Mouse (Mus musculus): Measurements from ENCODE around the gene Pth2r. TPM values are rescaled to one million over a fixed set of nuclear protein-coding genes. Genes with fewer than 3 reads are reported as not detected.

The Pth2r gene
- not detected for total RNA-seq (2021)

DNA sequence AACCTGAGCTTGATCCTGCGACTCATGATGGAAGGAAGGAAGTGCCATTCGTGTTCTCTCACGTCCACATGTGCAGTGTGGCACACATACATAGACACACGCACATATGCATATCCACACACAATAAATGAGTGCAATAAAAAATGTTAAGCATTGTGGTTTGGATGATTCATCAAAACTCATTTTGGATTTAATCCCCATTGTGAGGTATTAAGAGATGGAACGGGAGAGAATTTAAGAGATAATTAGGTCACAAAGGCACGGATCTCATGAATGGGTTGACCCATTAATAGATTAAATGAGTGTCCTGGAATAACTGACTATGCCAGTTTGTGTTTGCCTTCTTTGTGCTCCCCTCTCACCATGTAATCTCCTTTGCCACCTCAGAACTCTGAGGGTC, at the start of gene Pth2r:
TSS of gene Pth2r (plus strand) at position 301 of the 400 bp plus-strand sequence.
- no peak for DNase-seq

DNA sequence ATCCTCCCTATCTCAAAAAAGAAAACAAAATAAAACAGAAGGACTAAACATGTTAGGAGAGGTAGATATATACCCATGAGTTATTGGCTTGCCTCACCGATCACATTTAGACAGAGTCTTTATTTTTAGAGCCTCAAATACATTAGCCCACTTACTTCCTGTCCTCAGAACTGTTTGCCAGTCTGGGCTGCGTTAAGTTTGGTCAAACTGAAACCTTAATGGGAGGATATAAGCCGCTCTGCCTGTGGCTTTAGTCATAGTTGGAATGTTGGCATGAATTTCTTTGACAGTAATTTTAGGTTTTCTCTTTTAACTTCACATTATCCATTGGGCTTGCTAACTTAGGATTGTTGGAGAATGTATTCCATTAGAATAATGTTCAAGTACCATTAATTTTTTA, 44.1 kb upstream of the Pth2r start:
- DNase-seq, result no peak

DNA sequence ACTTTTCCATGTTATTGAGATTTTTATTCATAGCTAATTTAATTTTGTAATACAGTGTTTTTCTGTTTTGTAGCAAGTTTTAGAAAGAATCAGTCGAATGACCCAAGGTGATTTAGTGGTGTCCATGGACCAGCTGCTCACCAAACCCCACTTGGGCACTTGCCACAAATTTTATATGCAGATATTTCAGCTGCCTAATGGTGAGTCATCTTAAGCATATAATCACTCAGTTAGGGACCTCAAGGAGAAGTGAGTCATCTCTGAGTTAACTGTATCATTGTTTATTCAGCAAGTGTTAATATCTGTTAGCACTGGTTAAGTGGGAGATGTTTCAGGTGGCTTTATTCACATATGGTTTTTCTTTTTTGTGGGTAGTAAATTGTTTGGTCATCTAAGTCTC, 36.2 kb upstream of the Pth2r start:
- no peak for DNase-seq

DNA sequence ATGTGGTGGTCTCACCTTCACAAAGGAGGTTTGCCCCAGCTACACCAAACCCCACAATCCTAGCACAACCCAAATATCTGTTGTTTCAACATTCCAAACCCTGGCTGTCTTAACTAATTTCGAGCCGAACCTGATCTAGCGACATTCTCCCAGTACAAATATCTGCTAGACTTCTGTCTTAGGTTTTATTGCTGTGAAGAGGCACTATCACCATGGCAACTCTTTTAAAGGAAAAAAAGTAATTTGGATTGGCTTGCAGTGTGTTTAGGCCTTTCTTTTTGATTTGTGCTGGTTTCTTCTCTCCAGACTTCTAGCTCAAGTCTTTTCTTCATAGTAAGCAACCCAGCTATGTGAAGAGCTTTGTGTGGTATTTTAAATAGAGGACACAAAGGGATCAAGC, 1.4 kb upstream of the Pth2r start:
- no peak for DNase-seq

DNA sequence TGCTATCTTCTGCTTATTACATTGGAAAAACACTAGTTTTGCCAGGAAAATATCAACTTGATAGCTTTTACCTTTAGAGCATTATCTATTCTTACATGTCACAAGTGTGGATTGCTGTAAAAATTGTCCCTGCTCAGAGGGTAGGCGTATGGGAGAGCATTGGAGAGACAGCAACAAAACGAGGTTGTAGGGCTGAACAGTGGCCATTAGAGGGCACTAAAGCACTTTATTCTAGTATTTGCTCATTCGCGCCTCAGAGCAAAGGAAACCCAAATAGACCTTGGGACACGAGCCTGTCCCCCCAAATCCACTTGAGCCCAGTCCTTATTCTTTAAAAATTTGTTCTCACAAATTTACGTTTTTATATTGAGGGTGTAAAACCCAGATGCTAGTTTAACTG, 910 bp downstream of the Pth2r start:
- peak; percentile 52 for DNase-seq

DNA sequence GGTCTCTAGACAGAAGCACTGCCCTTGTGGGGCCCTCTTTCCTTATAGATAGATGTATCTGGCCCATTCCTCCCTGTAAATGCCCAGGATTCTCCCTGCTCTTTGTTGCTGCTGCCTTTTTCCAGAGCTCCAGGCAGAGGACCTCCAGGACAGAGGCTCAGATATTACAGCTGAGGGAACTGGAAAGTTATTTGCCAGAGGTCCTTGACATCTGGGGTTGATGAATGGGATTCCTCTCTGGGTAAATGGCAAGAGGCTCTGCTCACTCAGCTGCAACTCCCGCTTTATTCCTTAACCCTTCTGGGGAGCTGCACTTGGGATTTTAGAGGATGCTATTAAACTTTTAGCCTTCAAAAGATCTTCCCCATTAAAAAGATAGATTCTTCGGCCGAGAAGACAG, 26.6 kb downstream of the Pth2r start:
- no peak for DNase-seq

DNA sequence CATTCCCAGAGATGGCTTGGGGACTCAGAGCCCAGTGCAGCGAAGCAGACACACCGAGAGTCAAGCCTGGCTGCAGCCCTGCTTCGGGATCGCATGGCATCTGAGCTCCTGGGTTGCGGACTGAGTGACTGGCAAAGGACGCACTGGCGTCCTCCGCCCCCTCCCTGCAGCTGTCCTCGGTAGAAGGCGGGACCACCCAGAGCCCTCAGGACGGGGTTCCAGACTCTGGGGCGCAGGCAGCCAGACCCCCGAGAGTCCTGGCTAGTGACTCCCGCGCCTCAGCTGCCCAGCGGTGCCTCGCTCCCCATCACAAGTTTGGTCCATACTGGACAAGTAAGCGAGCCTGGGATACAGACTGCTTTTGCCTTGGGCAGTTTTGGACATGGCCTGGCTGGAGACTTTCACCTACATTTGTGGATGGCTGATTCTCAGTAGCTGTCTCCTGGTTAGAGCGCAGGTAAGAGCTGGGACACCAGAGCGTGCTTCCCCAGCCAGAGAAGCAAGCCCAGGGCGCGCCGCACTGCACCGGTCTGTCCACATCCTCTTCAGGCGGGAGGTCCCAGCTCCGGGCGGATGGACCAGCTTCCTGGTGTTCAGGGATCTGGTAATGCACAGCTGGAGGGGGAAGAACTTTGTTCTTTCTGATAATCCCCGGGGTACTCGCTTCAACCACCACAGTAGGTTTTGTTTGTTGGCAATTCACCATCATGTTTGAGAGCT, 29.5 kb downstream of the Pth2r start:
- DNase-seq, result no peak

DNA sequence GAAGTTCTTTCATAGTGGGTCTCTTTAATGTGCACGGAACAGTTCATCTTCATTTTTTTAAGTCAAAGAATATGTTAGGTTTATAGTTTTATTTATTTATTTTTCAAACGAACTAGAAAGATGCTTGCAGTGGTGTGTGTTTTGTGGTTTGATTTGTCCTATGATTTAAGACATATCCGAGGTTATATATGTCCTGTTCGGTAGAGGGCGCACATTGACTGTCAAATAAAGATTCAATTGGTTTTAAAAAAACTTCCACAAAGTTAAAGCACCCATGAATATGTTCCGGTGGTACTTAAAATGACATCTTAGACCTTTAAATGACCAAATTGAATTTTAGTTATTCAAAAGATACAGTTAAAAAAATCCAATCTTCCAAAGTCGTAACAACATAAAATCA, 30.3 kb downstream of the Pth2r start:
- peak; percentile 29 for DNase-seq

DNA sequence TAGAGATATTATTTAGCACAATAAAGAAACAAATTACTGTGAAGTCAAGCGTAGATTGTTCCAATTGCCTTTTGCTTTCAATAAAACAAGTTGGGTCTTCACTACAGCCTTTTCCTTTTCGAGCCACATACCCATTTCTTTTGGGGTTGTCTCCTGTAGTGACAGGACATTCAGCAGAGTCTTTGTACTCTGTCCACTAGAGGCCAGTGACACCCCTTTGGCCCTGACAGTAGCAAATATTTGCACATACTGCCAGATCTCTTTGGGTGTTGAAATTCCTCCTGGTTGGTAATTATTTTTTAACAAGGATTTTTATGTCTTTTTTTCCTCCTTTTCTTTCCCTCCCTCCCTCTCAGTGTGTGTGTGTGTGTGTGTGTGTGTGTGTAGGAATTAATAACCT, 31.0 kb downstream of the Pth2r start:
- DNase-seq, result no peak

DNA sequence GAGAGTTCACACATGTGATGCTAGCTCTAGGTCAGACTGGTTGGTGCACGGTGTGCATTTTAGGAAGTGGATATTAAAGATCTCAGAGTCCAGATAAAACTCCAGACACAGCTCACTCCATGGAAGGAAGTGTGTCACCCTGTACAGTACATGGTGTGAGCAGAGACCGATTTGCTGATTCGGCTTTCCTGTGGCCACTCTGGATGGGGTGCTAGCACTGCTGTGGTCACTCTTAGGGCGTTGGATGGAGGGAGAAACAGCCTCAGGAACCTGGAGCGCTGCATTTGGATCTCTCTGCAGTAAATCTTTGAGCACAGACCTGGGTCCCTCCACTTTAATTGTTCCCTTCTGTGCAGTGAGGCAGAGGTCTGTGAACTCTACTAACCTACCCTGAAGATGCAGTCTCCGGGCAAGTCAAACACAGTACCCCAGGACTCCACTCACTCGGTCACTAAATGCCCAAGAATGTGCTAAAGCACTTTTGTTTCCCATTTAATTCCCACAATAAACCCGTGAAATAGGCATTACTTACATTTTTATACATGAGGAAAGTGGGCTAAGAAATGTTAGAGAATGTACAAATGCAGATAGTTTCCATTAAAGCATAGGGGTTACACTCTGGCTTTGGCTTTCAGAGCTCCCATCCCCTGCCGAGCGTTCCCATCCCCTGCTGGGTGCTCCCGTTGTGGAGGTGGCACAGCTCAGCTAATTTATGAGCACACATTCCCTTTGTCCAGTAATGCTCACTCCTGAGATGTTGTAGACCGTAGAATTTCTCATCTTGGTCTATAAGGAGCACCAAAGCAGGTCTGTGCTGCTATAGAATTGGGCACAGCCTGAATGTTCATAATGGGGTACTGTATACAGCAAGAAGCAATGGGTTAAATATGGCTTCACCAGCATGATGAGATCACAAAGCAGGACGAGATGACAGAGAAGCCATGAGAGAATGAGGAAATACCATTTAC, 32.5 kb downstream of the Pth2r start:
- no peak for DNase-seq

DNA sequence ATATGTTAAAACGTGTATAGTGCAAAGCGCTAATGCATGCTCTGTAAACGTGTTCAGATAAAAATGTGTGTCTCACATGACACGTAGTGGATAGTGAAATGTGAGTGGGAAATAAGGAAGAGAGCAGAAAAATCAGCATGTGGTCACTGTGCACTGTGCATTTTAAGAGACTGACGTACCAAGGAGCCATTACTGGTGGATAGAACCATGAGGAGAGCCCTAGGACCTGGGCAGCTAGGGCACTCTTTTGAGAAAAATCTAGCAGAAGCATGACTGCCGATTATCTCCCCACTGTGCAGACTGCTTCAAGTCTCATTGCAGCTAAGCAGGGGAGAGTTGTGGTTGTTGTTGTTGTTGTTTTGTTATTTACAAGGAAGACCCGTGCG, 33.2 kb downstream of the Pth2r start:
- DNase-seq, result no peak

DNA sequence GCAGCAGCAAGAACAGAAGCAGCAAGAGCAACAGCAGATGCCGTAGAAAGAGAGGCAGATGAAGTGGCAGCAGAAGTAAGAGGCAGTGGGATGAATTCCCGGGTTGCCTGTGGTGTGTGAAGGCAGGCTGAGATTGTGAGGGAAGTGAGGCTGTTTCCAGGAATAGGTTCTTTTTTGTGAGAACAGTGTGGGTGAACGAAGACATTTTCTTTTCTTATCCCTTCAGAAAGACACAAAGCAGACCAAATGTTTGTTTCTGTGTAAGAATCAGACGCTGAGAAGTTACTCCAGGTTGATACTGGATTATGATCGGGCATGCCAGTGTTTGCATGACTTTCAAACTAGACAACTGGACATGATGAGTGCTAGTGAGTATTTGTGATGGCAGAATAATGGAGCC, 52.2 kb downstream of the Pth2r start:
- no peak for DNase-seq

DNA sequence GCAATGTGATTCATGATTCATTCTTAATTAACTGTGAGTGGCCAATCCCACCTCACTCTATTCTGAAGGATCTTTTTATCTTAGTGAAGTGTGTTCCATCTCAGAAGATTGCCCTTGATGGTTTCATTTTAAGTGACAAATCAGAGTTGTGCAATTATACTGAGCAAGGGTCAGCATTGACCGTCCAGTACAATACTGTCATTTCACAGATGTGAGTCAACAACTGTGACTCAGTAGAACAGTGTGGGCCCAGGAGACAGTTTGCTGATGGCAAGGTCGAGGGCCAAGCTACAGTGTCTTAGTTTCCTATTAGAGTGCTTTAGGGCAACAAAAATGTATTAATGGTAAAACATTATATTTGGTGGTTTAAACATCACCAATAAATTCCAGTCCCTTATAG, 55.9 kb downstream of the Pth2r start:
- DNase-seq, result no peak

DNA sequence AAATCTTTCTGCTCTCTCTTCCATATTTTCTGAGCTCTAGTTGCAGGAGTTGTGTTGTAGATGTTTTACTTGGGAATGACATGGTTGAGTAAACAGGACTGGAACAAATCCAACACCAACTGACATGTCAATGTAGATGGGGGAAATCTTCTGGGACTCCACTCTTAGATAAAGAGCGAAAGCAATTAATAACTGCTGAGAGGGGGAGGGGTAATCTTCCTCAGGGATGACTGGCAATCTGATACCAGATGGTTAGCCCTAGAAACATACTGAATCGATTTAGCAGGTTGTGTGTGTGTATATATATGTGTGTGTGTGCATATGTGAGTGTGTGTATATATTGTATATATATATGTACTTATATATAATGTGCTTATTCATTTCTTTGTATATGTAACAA, 58.4 kb downstream of the Pth2r start:
- no peak for DNase-seq

DNA sequence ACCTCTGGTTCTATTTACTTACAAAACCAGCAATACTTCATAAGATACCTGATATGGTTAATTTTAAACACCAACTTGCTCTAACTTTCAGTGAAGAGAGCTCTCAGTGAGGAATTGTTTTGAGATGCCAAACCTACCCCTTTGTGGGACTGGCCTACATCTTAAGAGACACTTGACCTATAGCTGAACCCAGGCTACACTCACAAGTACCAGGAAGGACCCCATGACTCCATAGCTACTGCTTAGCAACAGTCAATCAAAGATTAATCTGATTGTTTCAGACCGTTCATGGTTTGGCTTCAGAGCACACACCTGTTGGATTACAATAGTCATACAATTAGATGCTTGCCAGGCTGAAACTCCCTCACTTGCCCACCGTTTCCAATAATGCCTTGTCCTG, 71.1 kb downstream of the Pth2r start:
- DNase-seq, result no peak

DNA sequence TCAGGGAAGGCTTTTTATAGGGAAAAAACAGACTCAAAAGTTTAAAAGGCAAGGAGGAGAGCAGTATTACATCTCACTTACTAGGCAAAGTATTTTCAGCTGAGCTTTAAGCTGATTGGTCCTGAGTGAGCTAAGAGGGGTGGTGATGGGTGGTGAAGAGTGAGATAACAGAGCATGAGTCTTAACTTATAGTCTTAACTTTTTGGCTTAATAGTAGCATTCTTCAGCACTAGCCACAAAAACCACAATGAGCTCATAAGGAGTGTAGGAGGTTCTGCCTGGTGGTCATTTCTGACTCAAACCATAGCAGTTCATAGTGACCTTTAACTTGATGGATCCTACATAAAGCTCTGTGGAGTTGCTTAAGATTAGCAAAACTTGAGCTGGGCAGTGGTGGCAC, 72.3 kb downstream of the Pth2r start:
- no peak for DNase-seq

DNA sequence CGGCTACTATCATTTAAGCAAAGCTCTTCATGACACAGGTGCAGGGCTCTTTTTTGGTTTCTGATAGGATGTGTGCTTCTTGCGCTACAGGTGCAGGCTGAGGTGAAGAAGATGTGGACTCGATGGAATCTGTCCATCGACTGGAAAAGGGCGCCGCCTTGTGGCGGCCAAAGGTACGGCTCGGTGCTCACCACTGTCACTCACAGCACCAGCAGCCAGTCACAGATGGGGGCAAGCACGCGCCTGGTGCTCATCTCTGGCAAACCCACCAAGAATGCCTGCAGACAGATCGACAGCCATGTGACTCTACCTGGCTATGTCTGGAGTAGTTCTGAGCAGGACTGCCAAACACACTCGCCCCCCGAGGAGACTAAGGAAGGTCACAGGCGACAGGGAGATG, 106.5 kb downstream of the Pth2r start:
- DNase-seq, result peak; percentile 18

DNA sequence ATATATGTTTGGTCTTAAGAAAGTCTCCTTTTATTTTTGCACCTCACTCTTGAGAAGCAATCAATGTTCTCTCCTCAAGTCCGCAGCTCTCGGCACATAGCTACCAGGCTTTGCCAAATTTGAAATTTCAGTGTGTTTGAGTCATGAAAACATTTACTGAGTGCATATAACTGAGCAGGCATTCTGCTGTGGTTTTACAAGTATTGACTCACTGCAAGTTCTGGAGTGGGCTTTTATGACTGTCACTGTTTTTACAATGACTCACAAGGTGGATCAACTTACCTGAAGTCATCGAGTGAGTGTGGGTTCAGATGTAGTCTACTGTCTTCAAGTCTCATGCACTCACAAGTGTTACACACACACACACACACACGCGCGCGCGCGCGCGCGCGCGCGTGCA, 107.8 kb downstream of the Pth2r start:
- no peak for DNase-seq

DNA sequence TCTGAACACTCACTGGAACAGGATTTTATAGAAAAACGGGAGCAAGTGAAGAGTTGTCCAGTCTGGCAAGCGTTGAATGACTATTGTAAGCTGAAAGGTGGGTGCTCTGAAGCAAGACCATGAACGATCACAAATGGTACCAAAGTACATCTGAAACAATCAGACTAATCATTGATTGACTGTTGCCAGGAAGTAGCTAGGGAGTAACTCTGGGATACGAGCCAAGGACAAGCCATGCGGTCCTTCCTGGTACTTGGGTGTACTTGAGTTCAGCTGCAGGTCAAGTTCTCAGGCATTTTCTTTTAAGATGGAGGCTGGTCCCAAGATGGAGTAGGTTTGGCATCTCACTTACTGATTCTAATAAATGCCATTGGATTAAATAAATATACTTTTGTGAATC, 125.6 kb downstream of the Pth2r start:
- no peak for DNase-seq

DNA sequence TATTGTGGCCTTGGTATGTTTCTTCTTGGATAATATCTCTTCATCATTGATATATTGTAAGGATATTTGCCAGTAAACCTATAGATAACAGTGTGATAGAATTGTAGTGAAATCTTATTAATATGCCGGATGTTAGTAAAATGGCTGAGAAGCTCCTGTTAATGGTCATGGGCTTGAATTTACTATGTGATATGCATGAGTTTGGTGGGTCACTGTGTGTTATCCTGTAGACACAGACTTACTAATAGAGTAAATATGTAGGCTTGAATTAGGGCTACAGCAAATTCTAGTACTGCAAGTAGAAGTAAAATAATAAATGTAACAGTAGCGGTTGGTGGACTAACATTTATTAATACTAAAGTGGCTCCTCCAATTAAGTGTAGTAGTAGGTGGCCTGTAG, 139.1 kb downstream of the Pth2r start:
- DNase-seq, result no peak

DNA sequence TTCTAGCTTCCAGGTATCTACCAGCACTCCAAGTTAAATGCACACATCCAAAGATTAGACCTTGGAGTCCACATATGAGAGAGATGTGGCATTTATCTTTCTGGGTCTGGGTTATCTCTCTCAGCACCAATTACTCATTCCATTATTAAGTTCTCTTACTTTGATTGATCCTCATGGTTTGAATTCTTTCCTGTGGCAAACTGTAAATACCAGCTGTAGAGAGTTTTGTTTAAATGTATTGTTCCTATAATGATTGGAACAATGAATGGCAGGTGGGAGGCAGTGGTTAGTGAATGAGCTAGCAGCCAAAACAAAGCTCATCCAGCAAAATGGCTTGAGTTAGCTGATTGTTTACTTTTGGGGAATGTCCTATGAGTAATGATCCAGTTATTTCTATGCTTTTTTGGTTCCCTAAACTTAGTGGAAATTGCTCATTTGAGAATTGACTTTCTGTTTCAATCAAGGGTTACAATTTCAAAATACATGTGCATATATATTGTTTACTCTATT, 140.7 kb downstream of the Pth2r start:
- DNase-seq, result no peak
